Mouse (Mus musculus): ENCODE results near the gene Wbp1. TPM values are rescaled to one million over a fixed set of nuclear protein-coding genes. Genes with fewer than 3 reads are reported as not detected.
A peak's percentile ranks its signal among the peaks of the same experiment; 100 is the strongest.

Gene Wbp1
- polyA plus RNA-seq, 1 experiment, result 83.4 TPM

GRCm38 (mm10) chr6:83115011-83115671 lies 6.2 kb downstream of the Wbp1 start, which contains the start of gene Mogs:
Gene Mogs (plus strand): TSS chr6:83115496.
- Histone ChIP-seq H3K4me3 (ENCODE audit: extremely low read depth, insufficient read depth, insufficient read length) (peak within 1 kb of the TSS; percentile 75), H3K27ac (ENCODE audit: insufficient read depth, low read length) (peak within 1 kb of the TSS; percentile 88), H3K36me3 (ENCODE audit: control insufficient read depth, insufficient read depth, low read length) (peaks cover 2% of the 10 kb centered on the region), H3K4me1 (ENCODE audit: control insufficient read depth, insufficient read depth, insufficient read length) (peaks cover 12% of the 10 kb centered on the region), H3K27me3 (ENCODE audit: control insufficient read depth, insufficient read depth, low read length) (no peaks in the 10 kb centered on the region)
- under 1% methylated on average over 49 of the region's 58 CpGs for WGBS
- TF ChIP-seq CTCF (IDR thresholded peaks at IDR 0.05; ENCODE audit: extremely low read depth, insufficient read depth, insufficient read length, insufficient replicate concordance) (peak; percentile 14; the same call in 1 of the 2 replicates), POLR2A (IDR thresholded peaks at IDR 0.05; ENCODE audit: low read depth, low read length) (peak; percentile 97)
- DNase-seq (ENCODE audit: low read depth in 1 of 2, low spot score in 2 of 2), result peak; percentile 74 to 94

DNA sequence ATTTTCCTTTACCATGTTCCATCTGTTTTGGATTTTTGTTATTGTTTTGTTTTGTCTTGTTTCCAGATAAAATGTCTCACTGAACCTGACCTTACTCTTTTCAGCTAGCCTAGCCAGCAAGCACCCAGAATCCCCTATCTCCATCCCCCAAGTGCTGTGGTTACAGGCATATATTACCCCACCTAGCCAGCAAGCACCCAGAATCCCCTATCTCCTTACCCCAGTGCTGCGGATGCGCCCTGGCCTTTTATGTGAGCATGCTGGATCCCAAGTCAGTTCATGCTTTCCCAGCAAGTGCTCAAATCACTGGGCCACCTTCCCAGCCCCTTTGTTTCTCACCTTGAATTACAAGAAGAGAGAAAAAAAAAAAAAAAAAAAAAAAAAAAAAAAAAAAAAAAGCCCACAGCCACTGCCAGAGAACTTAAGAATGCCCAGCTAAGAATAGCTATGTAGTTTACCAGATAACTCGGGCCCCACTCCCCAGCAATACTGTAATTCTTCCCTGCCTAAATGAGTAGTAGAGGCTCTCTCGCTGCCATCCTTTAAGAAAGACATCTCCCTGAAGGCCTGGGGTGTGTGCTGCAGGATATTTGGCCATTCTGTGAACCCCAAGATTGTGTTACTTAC lies 9.7 kb downstream of the Wbp1 start:
- 84% methylated on average over 4 of the region's 4 CpGs for WGBS
- H3K27ac ChIP-seq (ENCODE audit: insufficient read depth, low read length), result no peak overlapping the region
- peaks cover 7% of the 10 kb centered on the region for H3K4me1 ChIP-seq (ENCODE audit: control insufficient read depth, insufficient read depth, insufficient read length)
- TF ChIP-seq CTCF (IDR thresholded peaks at IDR 0.05; ENCODE audit: extremely low read depth, insufficient read depth, insufficient read length, insufficient replicate concordance) (no peak), POLR2A (IDR thresholded peaks at IDR 0.05; ENCODE audit: low read depth, low read length) (no peak)
- H3K27me3 ChIP-seq (ENCODE audit: control insufficient read depth, insufficient read depth, low read length), result no peaks in the 10 kb centered on the region
- no peaks in the 10 kb centered on the region for H3K36me3 ChIP-seq (ENCODE audit: control insufficient read depth, insufficient read depth, low read length)
- H3K4me3 ChIP-seq (ENCODE audit: extremely low read depth, insufficient read depth, insufficient read length), result no peak overlapping the region
- no peak for DNase-seq (ENCODE audit: low read depth in 1 of 2, low spot score in 2 of 2)

DNA sequence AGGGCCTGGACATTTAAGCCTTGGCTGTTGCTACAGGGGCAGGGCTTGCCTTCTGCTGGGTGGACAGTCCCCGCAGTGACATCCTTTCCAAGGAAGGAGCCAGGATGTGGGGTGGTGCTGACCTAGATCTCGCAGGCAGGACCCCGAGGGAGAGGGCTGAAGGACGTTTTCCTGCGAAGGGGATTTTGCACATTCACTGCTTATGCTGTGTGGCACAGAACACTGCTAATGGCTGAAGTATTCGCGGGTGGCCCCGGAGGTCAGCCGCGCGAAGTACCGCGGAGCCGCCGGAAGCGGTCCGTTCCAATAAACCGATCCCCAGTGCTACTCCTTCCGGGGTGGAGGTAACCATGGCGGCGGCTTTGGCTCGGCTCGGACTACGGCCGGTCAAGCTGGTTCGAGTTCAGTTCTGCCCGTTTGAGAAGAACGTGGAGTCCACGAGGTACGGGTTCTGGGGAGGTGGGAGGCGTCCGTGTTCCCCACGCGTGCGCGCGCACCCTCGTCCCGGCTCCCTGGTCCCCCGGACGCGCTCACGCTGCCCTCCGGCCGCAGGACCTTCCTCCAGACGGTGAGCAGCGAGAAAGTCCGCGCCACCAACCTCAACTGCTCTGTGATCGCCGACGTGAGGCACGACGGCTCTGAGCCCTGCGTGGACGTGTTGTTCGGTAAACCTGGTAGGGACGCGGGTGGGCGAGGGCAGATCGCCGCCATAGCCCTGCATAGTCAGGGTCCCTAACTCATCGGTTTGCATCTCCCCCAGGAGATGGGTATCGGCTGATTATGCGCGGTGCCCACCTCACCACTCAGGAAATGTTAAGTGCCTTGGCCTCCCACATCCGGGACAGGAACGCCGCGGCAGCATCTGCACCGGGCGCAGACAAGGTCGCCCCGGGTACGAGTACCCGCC lies 12.3 kb downstream of the Wbp1 start, which contains the start of gene Mrpl53:
Gene Mrpl53 (plus strand): TSS at position 279 of the 907 bp plus-strand sequence.
- Histone ChIP-seq H3K4me3 (ENCODE audit: extremely low read depth, insufficient read depth, insufficient read length) (peak within 1 kb of the TSS; percentile 93), H3K27me3 (ENCODE audit: control insufficient read depth, insufficient read depth, low read length) (no peaks in the 10 kb centered on the region), H3K36me3 (ENCODE audit: control insufficient read depth, insufficient read depth, low read length) (no peaks in the 10 kb centered on the region), H3K4me1 (ENCODE audit: control insufficient read depth, insufficient read depth, insufficient read length) (peaks cover 2% of the 10 kb centered on the region; the same call in 1 of the 2 replicates), H3K27ac (ENCODE audit: insufficient read depth, low read length) (peak within 1 kb of the TSS; percentile 88)
- TF ChIP-seq CTCF (IDR thresholded peaks at IDR 0.05; ENCODE audit: extremely low read depth, insufficient read depth, insufficient read length, insufficient replicate concordance) (no peak; the same call in 1 of the 2 replicates), POLR2A (IDR thresholded peaks at IDR 0.05; ENCODE audit: low read depth, low read length) (peak; percentile 61)
- under 1% methylated on average over 76 of the region's 76 CpGs for WGBS
- peak in 1 of 2 experiments; percentile 75 for DNase-seq (ENCODE audit: low read depth in 1 of 2, low spot score in 2 of 2)

DNA sequence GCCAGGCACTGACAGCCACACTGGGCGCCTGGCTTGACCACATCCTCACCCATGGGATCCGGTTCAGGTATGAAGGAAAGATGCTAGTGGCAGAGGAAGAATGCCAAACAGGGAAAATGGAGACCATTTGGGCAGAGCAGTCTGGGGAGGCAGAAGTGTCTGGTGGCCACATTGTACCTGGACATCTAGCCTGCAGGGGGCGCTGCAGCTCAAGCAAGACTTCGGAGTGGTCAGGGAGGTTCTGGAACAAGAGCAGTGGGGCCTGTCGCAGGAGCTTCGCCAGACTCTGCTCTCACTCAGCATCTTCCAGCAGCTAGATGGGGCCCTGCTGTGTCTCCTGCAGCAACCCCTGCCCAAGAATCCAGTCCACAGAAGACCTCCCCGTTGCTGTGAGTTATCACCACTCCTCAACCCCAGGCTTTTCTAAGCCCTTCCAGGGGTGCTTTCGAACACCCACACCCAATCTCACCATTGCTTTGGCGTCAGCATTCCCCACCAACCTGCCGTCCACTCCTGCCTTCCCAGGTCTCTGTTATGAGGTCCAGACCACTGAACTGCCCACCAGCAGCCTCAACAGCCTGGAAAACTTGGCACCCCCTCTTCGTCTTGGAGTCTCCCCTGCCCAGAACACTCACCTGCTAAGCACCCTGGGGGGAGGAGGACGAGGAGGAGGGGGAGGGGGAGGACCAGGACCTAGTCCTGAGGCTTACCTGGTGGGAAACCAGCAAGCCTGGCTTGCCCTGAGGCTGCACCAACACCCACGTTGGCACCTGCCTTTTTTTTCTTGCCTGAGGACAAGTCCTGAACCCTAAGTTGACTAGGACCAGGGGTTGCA lies 13.6 kb downstream of the Wbp1 start:
- DNase-seq (ENCODE audit: low read depth in 1 of 2, low spot score in 2 of 2), result peak in 1 of 2 experiments; percentile 74
- Histone ChIP-seq H3K27me3 (ENCODE audit: control insufficient read depth, insufficient read depth, low read length) (no peaks in the 10 kb centered on the region), H3K4me3 (ENCODE audit: extremely low read depth, insufficient read depth, insufficient read length) (no peak overlapping the region), H3K27ac (ENCODE audit: insufficient read depth, low read length) (no peak overlapping the region), H3K4me1 (ENCODE audit: control insufficient read depth, insufficient read depth, insufficient read length) (peaks cover 7% of the 10 kb centered on the region; the same call in 1 of the 2 replicates), H3K36me3 (ENCODE audit: control insufficient read depth, insufficient read depth, low read length) (no peaks in the 10 kb centered on the region; the same call in 1 of the 2 replicates)
- WGBS, result 50% methylated on average over 13 of the region's 13 CpGs
- no peak for TF ChIP-seq POLR2A (IDR thresholded peaks at IDR 0.05; ENCODE audit: low read depth, low read length)
- peak; percentile 76; the same call in 1 of the 2 replicates for TF ChIP-seq CTCF (IDR thresholded peaks at IDR 0.05; ENCODE audit: extremely low read depth, insufficient read depth, insufficient read length, insufficient replicate concordance)

GRCm38 (mm10) chr6:83104158-83104557 lies 17.2 kb downstream of the Wbp1 start:
- Histone ChIP-seq H3K36me3 (ENCODE audit: control insufficient read depth, insufficient read depth, low read length) (no peaks in the 10 kb centered on the region; the same call in 1 of the 2 replicates), H3K4me3 (ENCODE audit: extremely low read depth, insufficient read depth, insufficient read length) (no peak overlapping the region), H3K27me3 (ENCODE audit: control insufficient read depth, insufficient read depth, low read length) (no peaks in the 10 kb centered on the region), H3K4me1 (ENCODE audit: control insufficient read depth, insufficient read depth, insufficient read length) (peaks cover 13% of the 10 kb centered on the region), H3K27ac (ENCODE audit: insufficient read depth, low read length) (no peak overlapping the region)
- TF ChIP-seq CTCF (IDR thresholded peaks at IDR 0.05; ENCODE audit: extremely low read depth, insufficient read depth, insufficient read length, insufficient replicate concordance) (no peak), POLR2A (IDR thresholded peaks at IDR 0.05; ENCODE audit: low read depth, low read length) (no peak)
- no peak for DNase-seq (ENCODE audit: low read depth in 1 of 2, low spot score in 2 of 2)
- WGBS, result 89% methylated on average over 4 of the region's 4 CpGs

Measured in spleen, adult 2 months (tissue).